Mouse (Mus musculus): ENCODE results near the gene Bmpr1b. TPM values are rescaled to one million over a fixed set of nuclear protein-coding genes. Genes with fewer than 3 reads are reported as not detected.

Bmpr1b gene
- total and polyA plus RNA-seq, 2 experiments from 2014 or later = 2.4 to 9.6 TPM

DNA sequence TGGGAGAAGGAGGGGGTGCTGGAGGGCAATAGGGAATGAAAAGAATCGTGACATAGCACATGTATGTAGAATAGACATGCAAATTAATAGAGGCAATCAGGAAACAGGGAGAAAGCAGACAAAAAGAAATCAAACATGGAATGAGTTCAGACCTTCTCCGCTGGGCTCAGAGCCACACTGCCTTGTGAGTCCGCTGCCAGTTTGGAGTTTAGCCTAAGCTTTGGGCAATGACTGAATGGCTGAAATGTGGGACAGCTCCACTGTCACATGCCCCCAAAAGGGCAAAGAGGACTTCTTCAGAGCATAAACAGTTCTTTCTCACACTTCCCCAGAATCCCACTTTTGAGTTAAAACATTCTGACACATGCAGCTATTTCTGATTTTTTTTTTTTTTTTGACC lies 236.3 kb downstream of the Bmpr1b start:
- H3K27me3 ChIP-seq (ENCODE audit: insufficient read depth, low read length) = no peaks in the 10 kb centered on the region
- no peak for TF ChIP-seq CTCF (IDR thresholded peaks at IDR 0.05)
- WGBS = 43% methylated on average over 3 of the region's 3 CpGs
- no peaks in the 10 kb centered on the region for H3K9me3 ChIP-seq (ENCODE audit: low read length)
- DNase-seq (ENCODE audit: low spot score) (peak; percentile 86), ATAC-seq (ENCODE audit: low FRiP score) (peak; percentile 70; the same call in 1 of the 2 replicates)
- H3K9ac ChIP-seq (replicated peaks; ENCODE audit: low read length, poor library complexity, severe bottlenecking) = no peak overlapping the region
- no peak overlapping the region for H3K4me2 ChIP-seq (ENCODE audit: low read depth, low read length, poor library complexity, severe bottlenecking)
- peaks cover 5% of the 10 kb centered on the region; the same call in 1 of the 2 replicates for H3K4me1 ChIP-seq (ENCODE audit: insufficient read depth, low read length)
- no peak overlapping the region for H3K4me3 ChIP-seq (ENCODE audit: low read depth, low read length)
- no peaks in the 10 kb centered on the region for H3K36me3 ChIP-seq (ENCODE audit: insufficient read depth, low read length)
- 0 out of 2 replicates have a peak overlapping the region, but pooled peaks have one; percentile 70 for H3K27ac ChIP-seq (ENCODE audit: low read depth, low read length)

DNA sequence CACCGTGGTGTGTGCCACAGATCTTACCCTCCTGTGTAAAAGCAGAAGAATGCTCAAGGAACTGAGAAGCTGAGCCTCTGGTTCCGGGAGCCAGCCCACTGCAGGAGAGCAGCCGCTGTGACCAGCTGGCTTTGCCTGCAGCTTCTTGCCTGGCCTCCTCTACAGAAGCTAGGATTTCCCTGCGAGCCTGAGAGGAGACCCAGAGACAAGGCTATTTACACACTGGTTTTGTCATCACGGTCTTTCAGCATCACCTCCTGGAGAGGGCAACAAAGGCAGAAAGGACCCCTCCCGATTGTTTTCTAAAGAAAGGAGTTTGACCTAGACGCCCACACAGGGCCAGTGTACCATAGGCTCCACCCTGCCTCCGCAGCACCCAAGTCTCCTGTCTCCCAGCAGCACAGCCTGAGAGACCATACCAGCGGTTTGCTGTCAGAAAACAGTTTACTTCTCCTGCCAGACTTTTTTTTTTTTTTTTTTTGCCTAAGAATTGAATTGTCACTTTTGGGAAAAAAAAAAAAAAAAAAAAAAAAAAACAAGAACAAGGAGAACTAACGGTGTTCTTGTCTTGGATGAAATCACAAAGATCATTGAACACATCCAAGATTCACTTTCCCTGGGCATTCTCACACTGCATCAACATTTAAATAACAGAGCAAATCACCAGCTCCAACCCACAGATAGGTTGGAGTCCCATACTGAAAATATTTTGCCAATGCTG lies 237.7 kb downstream of the Bmpr1b start:
- Histone ChIP-seq H3K4me1 (ENCODE audit: insufficient read depth, low read length) (peaks cover 2% of the 10 kb centered on the region; the same call in 1 of the 2 replicates), H3K9me3 (ENCODE audit: low read length) (no peaks in the 10 kb centered on the region), H3K4me3 (ENCODE audit: low read depth, low read length) (peak overlapping the region; percentile 13), H3K4me2 (ENCODE audit: low read depth, low read length, poor library complexity, severe bottlenecking) (peak overlapping the region; percentile 47), H3K36me3 (ENCODE audit: insufficient read depth, low read length) (no peaks in the 10 kb centered on the region), H3K27ac (ENCODE audit: low read depth, low read length) (peak overlapping the region; percentile 55; the same call in 1 of the 2 replicates), H3K9ac (replicated peaks; ENCODE audit: low read length, poor library complexity, severe bottlenecking) (0 out of 2 replicates have a peak overlapping the region, but pooled peaks have one; percentile 1), H3K27me3 (ENCODE audit: insufficient read depth, low read length) (no peaks in the 10 kb centered on the region)
- TF ChIP-seq CTCF (IDR thresholded peaks at IDR 0.05) = no peak
- ATAC-seq (ENCODE audit: low FRiP score) (0 out of 2 replicates have a peak, but pooled peaks have one; percentile 55), DNase-seq (ENCODE audit: low spot score) (peak; percentile 67)
- WGBS = 4% methylated on average over 10 of the region's 10 CpGs

DNA sequence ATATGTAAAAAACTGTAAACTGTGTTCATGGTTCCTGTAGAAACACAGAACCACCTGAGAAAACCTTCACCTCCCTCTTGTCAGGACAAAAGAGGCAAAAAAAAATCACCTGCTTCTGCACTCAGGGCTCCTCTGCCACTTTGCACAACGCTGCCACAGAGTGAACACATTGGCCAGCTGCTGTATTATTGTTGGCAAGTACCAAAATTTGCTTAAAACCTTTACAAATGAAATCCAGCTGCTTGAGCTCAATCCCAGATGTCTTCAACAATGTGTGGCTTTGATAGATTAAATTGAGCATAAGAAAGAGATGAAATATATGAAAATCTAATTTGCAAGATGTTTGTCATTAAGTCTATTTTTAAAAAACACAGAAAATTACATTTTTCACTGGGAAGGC lies 245.8 kb downstream of the Bmpr1b start:
- Histone ChIP-seq H3K9ac (replicated peaks; ENCODE audit: low read length, poor library complexity, severe bottlenecking) (no peak overlapping the region), H3K27ac (ENCODE audit: low read depth, low read length) (no peak overlapping the region), H3K4me2 (ENCODE audit: low read depth, low read length, poor library complexity, severe bottlenecking) (no peak overlapping the region), H3K27me3 (ENCODE audit: insufficient read depth, low read length) (no peaks in the 10 kb centered on the region), H3K36me3 (ENCODE audit: insufficient read depth, low read length) (no peaks in the 10 kb centered on the region), H3K4me3 (ENCODE audit: low read depth, low read length) (no peak overlapping the region), H3K4me1 (ENCODE audit: insufficient read depth, low read length) (no peaks in the 10 kb centered on the region), H3K9me3 (ENCODE audit: low read length) (no peaks in the 10 kb centered on the region)
- ATAC-seq (ENCODE audit: low FRiP score) (no peak), DNase-seq (ENCODE audit: low spot score) (no peak)
- TF ChIP-seq CTCF (IDR thresholded peaks at IDR 0.05) = no peak
- WGBS = 18% methylated on average over 1 of the region's 1 CpGs

DNA sequence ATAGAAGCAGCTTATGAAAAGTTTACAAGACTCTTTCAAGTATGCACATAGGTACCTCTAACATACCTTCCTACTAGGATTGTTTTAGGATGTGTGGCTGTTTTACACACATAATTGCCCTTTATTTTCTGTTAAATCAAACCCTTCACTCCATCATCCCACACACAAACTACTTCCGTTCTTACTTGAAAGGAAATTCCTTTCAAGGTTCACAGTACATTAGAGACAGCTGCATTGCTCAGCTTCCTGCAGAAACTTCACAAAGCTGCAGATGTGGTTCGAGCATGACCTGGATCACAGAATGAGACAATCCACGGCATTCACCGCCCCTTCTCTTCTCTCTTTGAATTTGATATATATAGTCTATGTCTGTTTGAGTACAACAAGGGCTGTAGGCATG lies 248.1 kb downstream of the Bmpr1b start:
- no peaks in the 10 kb centered on the region for H3K9me3 ChIP-seq (ENCODE audit: low read length)
- no peak overlapping the region for H3K4me3 ChIP-seq (ENCODE audit: low read depth, low read length)
- H3K4me1 ChIP-seq (ENCODE audit: insufficient read depth, low read length) = no peaks in the 10 kb centered on the region
- TF ChIP-seq CTCF (IDR thresholded peaks at IDR 0.05) = no peak
- DNase-seq (ENCODE audit: low spot score) = no peak
- H3K4me2 ChIP-seq (ENCODE audit: low read depth, low read length, poor library complexity, severe bottlenecking) = no peak overlapping the region
- WGBS = 54% methylated on average over 4 of the region's 4 CpGs
- H3K27me3 ChIP-seq (ENCODE audit: insufficient read depth, low read length) = no peaks in the 10 kb centered on the region
- H3K27ac ChIP-seq (ENCODE audit: low read depth, low read length) = no peak overlapping the region
- no peak for ATAC-seq (ENCODE audit: low FRiP score)
- no peaks in the 10 kb centered on the region for H3K36me3 ChIP-seq (ENCODE audit: insufficient read depth, low read length)
- no peak overlapping the region for H3K9ac ChIP-seq (replicated peaks; ENCODE audit: low read length, poor library complexity, severe bottlenecking)

GRCm38 (mm10) chr3:141919661-141920060 lies 249.6 kb downstream of the Bmpr1b start:
- 52% methylated on average over 3 of the region's 3 CpGs for WGBS
- DNase-seq (ENCODE audit: low spot score) (no peak), ATAC-seq (ENCODE audit: low FRiP score) (no peak)
- H3K36me3 ChIP-seq (ENCODE audit: insufficient read depth, low read length) = no peaks in the 10 kb centered on the region
- no peaks in the 10 kb centered on the region for H3K27me3 ChIP-seq (ENCODE audit: insufficient read depth, low read length)
- H3K4me3 ChIP-seq (ENCODE audit: low read depth, low read length) = no peak overlapping the region
- no peak overlapping the region for H3K4me2 ChIP-seq (ENCODE audit: low read depth, low read length, poor library complexity, severe bottlenecking)
- H3K27ac ChIP-seq (ENCODE audit: low read depth, low read length) = no peak overlapping the region
- TF ChIP-seq CTCF (IDR thresholded peaks at IDR 0.05) = no peak
- no peaks in the 10 kb centered on the region for H3K9me3 ChIP-seq (ENCODE audit: low read length)
- H3K9ac ChIP-seq (replicated peaks; ENCODE audit: low read length, poor library complexity, severe bottlenecking) = no peak overlapping the region
- no peaks in the 10 kb centered on the region for H3K4me1 ChIP-seq (ENCODE audit: insufficient read depth, low read length)

GRCm38 (mm10) chr3:141917166-141917565 lies 252.1 kb downstream of the Bmpr1b start:
- Histone ChIP-seq H3K9ac (replicated peaks; ENCODE audit: low read length, poor library complexity, severe bottlenecking) (no peak overlapping the region), H3K4me2 (ENCODE audit: low read depth, low read length, poor library complexity, severe bottlenecking) (no peak overlapping the region), H3K27ac (ENCODE audit: low read depth, low read length) (no peak overlapping the region), H3K9me3 (ENCODE audit: low read length) (no peaks in the 10 kb centered on the region), H3K36me3 (ENCODE audit: insufficient read depth, low read length) (no peaks in the 10 kb centered on the region), H3K27me3 (ENCODE audit: insufficient read depth, low read length) (no peaks in the 10 kb centered on the region), H3K4me1 (ENCODE audit: insufficient read depth, low read length) (no peaks in the 10 kb centered on the region), H3K4me3 (ENCODE audit: low read depth, low read length) (no peak overlapping the region)
- WGBS = 80% methylated on average over 4 of the region's 4 CpGs
- ATAC-seq (ENCODE audit: low FRiP score) (no peak), DNase-seq (ENCODE audit: low spot score) (no peak)
- no peak for TF ChIP-seq CTCF (IDR thresholded peaks at IDR 0.05)

Measured in midbrain, postnatal 0 days (tissue).